Mouse (Mus musculus): ENCODE measurements around the gene Rxfp4. TPM values are rescaled to one million over a fixed set of nuclear protein-coding genes. Genes with fewer than 3 reads are reported as not detected.

The Rxfp4 gene
- polyA plus RNA-seq, 1 experiment: not detected

- TF ChIP-seq GATA1 (IDR thresholded peaks at IDR 0.05; ENCODE audit: low read length): no peak
Measured at GRCm38 (mm10) chr3:88624324-88624723, 28.6 kb downstream of the Rxfp4 start.

- TF ChIP-seq GATA1 (IDR thresholded peaks at IDR 0.05; ENCODE audit: low read length): no peak
Measured at GRCm38 (mm10) chr3:88623346-88624135, 29.4 kb downstream of the Rxfp4 start.

GRCm38 (mm10) chr3:88622941-88623345 lies 30.0 kb downstream of the Rxfp4 start:
- TF ChIP-seq GATA1 (IDR thresholded peaks at IDR 0.05; ENCODE audit: low read length): no peak

- no peak for TF ChIP-seq GATA1 (IDR thresholded peaks at IDR 0.05; ENCODE audit: low read length)
Measured at GRCm38 (mm10) chr3:88622113-88622940, 30.6 kb downstream of the Rxfp4 start.

GRCm38 (mm10) chr3:88621537-88622112 lies 31.3 kb downstream of the Rxfp4 start:
- no peak for TF ChIP-seq GATA1 (IDR thresholded peaks at IDR 0.05; ENCODE audit: low read length)

- no peak for TF ChIP-seq GATA1 (IDR thresholded peaks at IDR 0.05; ENCODE audit: low read length)
Measured at GRCm38 (mm10) chr3:88620992-88621536, 31.9 kb downstream of the Rxfp4 start.

GRCm38 (mm10) chr3:88620146-88620991 lies 32.6 kb downstream of the Rxfp4 start:
- no peak for TF ChIP-seq GATA1 (IDR thresholded peaks at IDR 0.05; ENCODE audit: low read length)

GRCm38 (mm10) chr3:88619113-88620097 lies 33.5 kb downstream of the Rxfp4 start:
- TF ChIP-seq GATA1 (IDR thresholded peaks at IDR 0.05; ENCODE audit: low read length): no peak

GRCm38 (mm10) chr3:88618074-88618871 lies 34.7 kb downstream of the Rxfp4 start:
- no peak for TF ChIP-seq GATA1 (IDR thresholded peaks at IDR 0.05; ENCODE audit: low read length)

- no peak for TF ChIP-seq GATA1 (IDR thresholded peaks at IDR 0.05; ENCODE audit: low read length)
Measured at GRCm38 (mm10) chr3:88616951-88617500, 35.9 kb downstream of the Rxfp4 start.

GRCm38 (mm10) chr3:88615902-88616391 lies 37.0 kb downstream of the Rxfp4 start:
- TF ChIP-seq GATA1 (IDR thresholded peaks at IDR 0.05; ENCODE audit: low read length): no peak

- no peak for TF ChIP-seq GATA1 (IDR thresholded peaks at IDR 0.05; ENCODE audit: low read length)
Measured at GRCm38 (mm10) chr3:88615117-88615516, 37.8 kb downstream of the Rxfp4 start.

Measured in G1E-ER4 (cell line).